Mouse (Mus musculus): ENCODE measurements around the gene Guca1a. TPM values are rescaled to one million over a fixed set of nuclear protein-coding genes. Genes with fewer than 3 reads are reported as not detected.
A peak's percentile ranks its signal among the peaks of the same experiment; 100 is the strongest.

Gene Guca1a
- polyA plus RNA-seq, 1 experiment from 2014 or later, result 2.9 TPM

GRCm38 (mm10) chr17:47369087-47369443 is 31.3 kb downstream of the Guca1a start:
- peaks cover 2 to 6% of the 10 kb centered on the region in 2 experiments; a peak in 2 of 4 replicates for H3K4me1 ChIP-seq (ENCODE audit: control insufficient read depth in 2 of 2, insufficient read depth in 2 of 2, low read length in 2 of 2)
- H3K9ac ChIP-seq (ENCODE audit: low read length), result peak overlapping the region; percentile 81
- H3K9me3 ChIP-seq (ENCODE audit: control insufficient read depth, low read length), result no peaks in the 10 kb centered on the region
- peak overlapping the region; percentile 83 for H3K4me2 ChIP-seq (ENCODE audit: low read length)
- H3K27me3 ChIP-seq (ENCODE audit: control insufficient read depth, insufficient read depth, low read length), result no peaks in the 10 kb centered on the region
- ATAC-seq (ENCODE audit: insufficient number of reproducible peaks, insufficient read depth, low FRiP score, low read depth), result no peak; the same call in 1 of the 2 replicates
- WGBS, result 1% methylated on average over 20 of the region's 20 CpGs
- H3K4me3 ChIP-seq (ENCODE audit: control insufficient read depth in 1 of 2, insufficient read depth in 1 of 2, low read depth in 1 of 2, low read length in 2 of 2), result peak overlapping the region; percentile 83 to 97
- peaks cover 21% of the 10 kb centered on the region for H3K36me3 ChIP-seq (ENCODE audit: control insufficient read depth, insufficient read depth, low read length)
- H3K27ac ChIP-seq (replicated peaks in 1 of 2; ENCODE audit: control insufficient read depth in 1 of 2, insufficient read depth in 1 of 2, low read depth in 2 of 2, low read length in 2 of 2), result peak overlapping the region in 1 of 2 experiments; percentile 10; a peak in 2 of 4 replicates

GRCm38 (mm10) chr17:47368401-47369086 is 31.8 kb downstream of the Guca1a start, which contains the start of gene Mrps10:
Mrps10 (plus strand) TSS chr17:47368887.
- Histone ChIP-seq H3K27me3 (ENCODE audit: control insufficient read depth, insufficient read depth, low read length) (no peaks in the 10 kb centered on the region), H3K27ac (replicated peaks in 1 of 2; ENCODE audit: control insufficient read depth in 1 of 2, insufficient read depth in 1 of 2, low read depth in 2 of 2, low read length in 2 of 2) (peak within 1 kb of the TSS in 1 of 2 experiments; percentile 10; a peak in 2 of 4 replicates), H3K4me3 (ENCODE audit: control insufficient read depth in 1 of 2, insufficient read depth in 1 of 2, low read depth in 1 of 2, low read length in 2 of 2) (peak within 1 kb of the TSS; percentile 83 to 97), H3K36me3 (ENCODE audit: control insufficient read depth, insufficient read depth, low read length) (peaks cover 16% of the 10 kb centered on the region), H3K9me3 (ENCODE audit: control insufficient read depth, low read length) (no peaks in the 10 kb centered on the region), H3K4me2 (ENCODE audit: low read length) (peak within 1 kb of the TSS; percentile 83), H3K4me1 (ENCODE audit: control insufficient read depth in 2 of 2, insufficient read depth in 2 of 2, low read length in 2 of 2) (peaks cover 2 to 6% of the 10 kb centered on the region in 2 experiments; a peak in 2 of 4 replicates), H3K9ac (ENCODE audit: low read length) (peak within 1 kb of the TSS; percentile 81)
- 5% methylated on average over 35 of the region's 35 CpGs for WGBS
- ATAC-seq (ENCODE audit: insufficient number of reproducible peaks, insufficient read depth, low FRiP score, low read depth), result no peak

GRCm38 (mm10) chr17:47361343-47361742 is 39.0 kb downstream of the Guca1a start:
- Histone ChIP-seq H3K4me2 (ENCODE audit: low read length) (no peak overlapping the region), H3K9me3 (ENCODE audit: control insufficient read depth, low read length) (no peaks in the 10 kb centered on the region), H3K27ac (replicated peaks in 1 of 2; ENCODE audit: control insufficient read depth in 1 of 2, insufficient read depth in 1 of 2, low read depth in 2 of 2, low read length in 2 of 2) (no peak overlapping the region), H3K4me1 (ENCODE audit: control insufficient read depth in 2 of 2, insufficient read depth in 2 of 2, low read length in 2 of 2) (no peaks in the 10 kb centered on the region), H3K9ac (ENCODE audit: low read length) (no peak overlapping the region), H3K27me3 (ENCODE audit: control insufficient read depth, insufficient read depth, low read length) (no peaks in the 10 kb centered on the region), H3K4me3 (ENCODE audit: control insufficient read depth in 1 of 2, insufficient read depth in 1 of 2, low read depth in 1 of 2, low read length in 2 of 2) (no peak overlapping the region), H3K36me3 (ENCODE audit: control insufficient read depth, insufficient read depth, low read length) (peaks cover 36% of the 10 kb centered on the region)
- ATAC-seq (ENCODE audit: insufficient number of reproducible peaks, insufficient read depth, low FRiP score, low read depth), result no peak
- WGBS, result 74% methylated on average over 11 of the region's 11 CpGs

GRCm38 (mm10) chr17:47359964-47360363 is 40.4 kb downstream of the Guca1a start:
- ATAC-seq (ENCODE audit: insufficient number of reproducible peaks, insufficient read depth, low FRiP score, low read depth), result no peak
- Histone ChIP-seq H3K36me3 (ENCODE audit: control insufficient read depth, insufficient read depth, low read length) (peaks cover 50% of the 10 kb centered on the region), H3K4me1 (ENCODE audit: control insufficient read depth in 2 of 2, insufficient read depth in 2 of 2, low read length in 2 of 2) (no peaks in the 10 kb centered on the region), H3K9ac (ENCODE audit: low read length) (no peak overlapping the region), H3K9me3 (ENCODE audit: control insufficient read depth, low read length) (0 out of 2 replicates have a peak, but pooled peaks cover 4% of the 10 kb centered on the region), H3K27ac (replicated peaks in 1 of 2; ENCODE audit: control insufficient read depth in 1 of 2, insufficient read depth in 1 of 2, low read depth in 2 of 2, low read length in 2 of 2) (no peak overlapping the region), H3K4me2 (ENCODE audit: low read length) (no peak overlapping the region), H3K27me3 (ENCODE audit: control insufficient read depth, insufficient read depth, low read length) (no peaks in the 10 kb centered on the region), H3K4me3 (ENCODE audit: control insufficient read depth in 1 of 2, insufficient read depth in 1 of 2, low read depth in 1 of 2, low read length in 2 of 2) (no peak overlapping the region)
- WGBS, result 55% methylated on average over 6 of the region's 6 CpGs

- Histone ChIP-seq H3K4me3 (ENCODE audit: control insufficient read depth in 1 of 2, insufficient read depth in 1 of 2, low read depth in 1 of 2, low read length in 2 of 2) (no peak overlapping the region), H3K27me3 (ENCODE audit: control insufficient read depth, insufficient read depth, low read length) (no peaks in the 10 kb centered on the region), H3K4me1 (ENCODE audit: control insufficient read depth in 2 of 2, insufficient read depth in 2 of 2, low read length in 2 of 2) (no peaks in the 10 kb centered on the region), H3K4me2 (ENCODE audit: low read length) (no peak overlapping the region), H3K36me3 (ENCODE audit: control insufficient read depth, insufficient read depth, low read length) (peaks cover 96% of the 10 kb centered on the region), H3K9ac (ENCODE audit: low read length) (no peak overlapping the region), H3K9me3 (ENCODE audit: control insufficient read depth, low read length) (peaks cover 34% of the 10 kb centered on the region), H3K27ac (replicated peaks in 1 of 2; ENCODE audit: control insufficient read depth in 1 of 2, insufficient read depth in 1 of 2, low read depth in 2 of 2, low read length in 2 of 2) (no peak overlapping the region)
- ATAC-seq (ENCODE audit: insufficient number of reproducible peaks, insufficient read depth, low FRiP score, low read depth), result no peak
- WGBS, result 83% methylated on average over 3 of the region's 3 CpGs
These were observed 50.6 kb downstream of the Guca1a start for GRCm38 (mm10) chr17:47349721-47350319.

Other genes starting within 250 kb of the Guca1a start
- 67.2 and 69.8 TPM in 2 replicates for gene Mrps10, start 31.7 kb downstream of the Guca1a start, polyA plus RNA-seq (2014; fragmentation: Nextera tagmentation; extraction: Ambion mirVana)
- gene Guca1b, start 15.2 kb downstream of the Guca1a start, polyA plus RNA-seq (2014; fragmentation: Nextera tagmentation; extraction: Ambion mirVana), result 0.63 and 0.96 TPM in 2 replicates
- gene AI661453, start 36.0 kb upstream of the Guca1a start, polyA plus RNA-seq (2014; fragmentation: Nextera tagmentation; extraction: Ambion mirVana), result 0.47 and 0.76 TPM in 2 replicates
- 0.72 and 0.92 TPM in 2 replicates for gene 1700001C19Rik, start 36.8 kb upstream of the Guca1a start, polyA plus RNA-seq (2014; fragmentation: Nextera tagmentation; extraction: Ambion mirVana)
- gene Taf8, start 101.7 kb upstream of the Guca1a start, polyA plus RNA-seq (2014; fragmentation: Nextera tagmentation; extraction: Ambion mirVana), result 16.2 and 16.8 TPM in 2 replicates
- 466 and 469 TPM in 2 replicates for gene Ccnd3, start 104.5 kb upstream of the Guca1a start, polyA plus RNA-seq (2014; fragmentation: Nextera tagmentation; extraction: Ambion mirVana)
- gene Bysl, start 210.9 kb upstream of the Guca1a start, polyA plus RNA-seq (2014; fragmentation: Nextera tagmentation; extraction: Ambion mirVana), result 18.3 and 18.7 TPM in 2 replicates
- gene Med20, start 211.0 kb upstream of the Guca1a start, polyA plus RNA-seq (2014; fragmentation: Nextera tagmentation; extraction: Ambion mirVana), result 28.6 and 30.9 TPM in 2 replicates
- 1.7 and 2.2 TPM in 2 replicates for gene Gm20517, start 211.0 kb upstream of the Guca1a start, polyA plus RNA-seq (2014; fragmentation: Nextera tagmentation; extraction: Ambion mirVana)
- 3.0 and 3.2 TPM in 2 replicates for gene Usp49, start 230.1 kb upstream of the Guca1a start, polyA plus RNA-seq (2014; fragmentation: Nextera tagmentation; extraction: Ambion mirVana)

Data from heart, embryonic 14.5 days (tissue).